Mouse (Mus musculus): Measurements from ENCODE around the gene Pnma5.
"Not testable (repeated sequence)": the region's sequence is repeated elsewhere in the genome, so short reads cannot be mapped to it uniquely, and the experiment has no call there.

The Pnma5 gene

GRCm38 (mm10) chrX:73037003-73037402 is at the start of gene Pnma5:
Pnma5 (minus strand) TSS chrX:73037103.
- no peak for DNase-seq (ENCODE audit: low read depth, low spot score)

GRCm38 (mm10) chrX:73082267-73083055 is 45.6 kb upstream of the Pnma5 start, which contains the start of gene Xlr4a:
Xlr4a (minus strand) TSS chrX:73082478.
- DNase-seq (ENCODE audit: low read depth, low spot score): peak; percentile 75

GRCm38 (mm10) chrX:73066765-73067312 is 29.9 kb upstream of the Pnma5 start:
- DNase-seq (ENCODE audit: low read depth, low spot score): not testable (repeated sequence)

GRCm38 (mm10) chrX:73064415-73064793 is 27.5 kb upstream of the Pnma5 start, which contains the start of gene Pnma3:
Pnma3 (plus strand) TSS chrX:73064787.
- no peak for DNase-seq (ENCODE audit: low read depth, low spot score)

- DNase-seq (ENCODE audit: low read depth, low spot score): no peak
These were observed 26.9 kb upstream of the Pnma5 start for GRCm38 (mm10) chrX:73063512-73064414.

- DNase-seq (ENCODE audit: low read depth, low spot score): no peak
These were observed 25.4 kb upstream of the Pnma5 start for GRCm38 (mm10) chrX:73062323-73062722.

- DNase-seq (ENCODE audit: low read depth, low spot score): no peak
These were observed 24.6 kb upstream of the Pnma5 start for GRCm38 (mm10) chrX:73061528-73061927.

- DNase-seq (ENCODE audit: low read depth, low spot score): peak; percentile 84
These were observed 17.1 kb upstream of the Pnma5 start for GRCm38 (mm10) chrX:73053860-73054563.

GRCm38 (mm10) chrX:73039666-73040065 is 2.8 kb upstream of the Pnma5 start:
- DNase-seq (ENCODE audit: low read depth, low spot score): no peak

- DNase-seq (ENCODE audit: low read depth, low spot score): no peak
These were observed 1.9 kb upstream of the Pnma5 start for GRCm38 (mm10) chrX:73038831-73039230.

GRCm38 (mm10) chrX:73012846-73013245 is 24.1 kb downstream of the Pnma5 start:
- DNase-seq (ENCODE audit: low read depth, low spot score): no peak

- peak; percentile 93 for DNase-seq (ENCODE audit: low read depth, low spot score)
These were observed 29.1 kb downstream of the Pnma5 start for GRCm38 (mm10) chrX:73007597-73008479.

- DNase-seq (ENCODE audit: low read depth, low spot score): no peak
These were observed 31.2 kb downstream of the Pnma5 start for GRCm38 (mm10) chrX:73005678-73006077.

- DNase-seq (ENCODE audit: low read depth, low spot score): no peak
These were observed 33.8 kb downstream of the Pnma5 start for GRCm38 (mm10) chrX:73003110-73003509.

GRCm38 (mm10) chrX:72995542-72995941 is 41.4 kb downstream of the Pnma5 start:
- no peak for DNase-seq (ENCODE audit: low read depth, low spot score)

GRCm38 (mm10) chrX:72992291-72992919 is 44.5 kb downstream of the Pnma5 start:
- no peak for DNase-seq (ENCODE audit: low read depth, low spot score)

GRCm38 (mm10) chrX:72990581-72990980 is 46.3 kb downstream of the Pnma5 start:
- DNase-seq (ENCODE audit: low read depth, low spot score): no peak

- no peak for DNase-seq (ENCODE audit: low read depth, low spot score)
These were observed 48.5 kb downstream of the Pnma5 start for GRCm38 (mm10) chrX:72988431-72988830.

GRCm38 (mm10) chrX:72987520-72987905 is 49.4 kb downstream of the Pnma5 start:
- no peak for DNase-seq (ENCODE audit: low read depth, low spot score)
